Mouse (Mus musculus) heart, adult 8-10 months (tissue): ENCODE data around the gene Nudcd2. TPM values are rescaled to one million over a fixed set of nuclear protein-coding genes. Genes with fewer than 3 reads are reported as not detected.

Source experiments
- DNase-seq: peaks from one replicate; pipeline ENCODE4 v3.0.0; 2022; ENCODE audit warnings: low spot score
- total RNA-seq, 4 experiments: library from RNA; stranded (reverse); gene quantifications; 2 replicates each; pipeline ENCODE4 v1.2.4; 2022

Gene Nudcd2
- total RNA-seq, 4 experiments from 2014 or later, result 13.1 to 19.0 (median 15.7) TPM

- peak; percentile 97 for DNase-seq
Measured at GRCm38 (mm10) chr11:40755109-40755627, 21.7 kb downstream of the Nudcd2 start, which contains the start of gene Ccng1. Gene Ccng1 (minus strand): TSS chr11:40755311.

DNA sequence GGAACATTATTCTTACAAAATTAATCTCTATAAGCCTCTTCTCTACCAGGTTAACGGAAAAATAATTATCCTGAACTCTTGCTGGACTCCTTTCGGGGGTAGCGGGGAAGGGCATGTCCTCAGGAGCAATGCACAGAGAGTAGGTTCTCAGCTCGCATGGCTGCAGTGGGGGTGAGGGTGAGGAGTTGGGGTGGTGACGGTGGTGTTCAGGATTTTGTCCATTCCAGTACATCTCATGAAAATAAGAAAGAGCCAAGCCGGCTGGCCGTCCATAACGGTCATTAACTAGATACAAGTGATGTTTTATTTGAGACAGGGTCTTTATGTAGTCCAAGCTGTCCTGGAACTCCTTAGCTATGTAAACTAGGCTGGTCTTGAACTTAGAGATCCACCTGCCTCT is 22.5 kb downstream of the Nudcd2 start:
- DNase-seq, result no peak

- no peak for DNase-seq
Measured at GRCm38 (mm10) chr11:40759896-40760295, 26.4 kb downstream of the Nudcd2 start.

GRCm38 (mm10) chr11:40763395-40763794 is 29.9 kb downstream of the Nudcd2 start:
- no peak for DNase-seq

DNA sequence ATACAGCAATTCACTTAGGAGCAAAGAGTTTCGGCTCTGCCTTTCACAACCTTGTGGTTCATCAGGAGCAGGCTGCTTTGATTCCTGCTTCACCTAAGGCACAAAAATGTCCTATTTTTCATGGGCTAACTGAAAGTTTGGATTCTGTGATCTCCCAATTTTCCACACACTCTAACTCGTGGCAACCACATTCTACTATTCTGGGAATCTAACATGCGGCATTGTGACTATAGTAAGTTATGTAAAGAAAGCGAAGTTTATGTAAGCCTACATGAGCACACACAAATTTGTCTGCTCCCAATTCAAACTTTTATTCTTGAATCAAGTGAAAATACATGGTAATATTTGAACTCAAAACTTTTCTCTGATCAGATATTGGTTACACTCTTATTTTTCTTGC is 31.2 kb downstream of the Nudcd2 start:
- no peak for DNase-seq

DNA sequence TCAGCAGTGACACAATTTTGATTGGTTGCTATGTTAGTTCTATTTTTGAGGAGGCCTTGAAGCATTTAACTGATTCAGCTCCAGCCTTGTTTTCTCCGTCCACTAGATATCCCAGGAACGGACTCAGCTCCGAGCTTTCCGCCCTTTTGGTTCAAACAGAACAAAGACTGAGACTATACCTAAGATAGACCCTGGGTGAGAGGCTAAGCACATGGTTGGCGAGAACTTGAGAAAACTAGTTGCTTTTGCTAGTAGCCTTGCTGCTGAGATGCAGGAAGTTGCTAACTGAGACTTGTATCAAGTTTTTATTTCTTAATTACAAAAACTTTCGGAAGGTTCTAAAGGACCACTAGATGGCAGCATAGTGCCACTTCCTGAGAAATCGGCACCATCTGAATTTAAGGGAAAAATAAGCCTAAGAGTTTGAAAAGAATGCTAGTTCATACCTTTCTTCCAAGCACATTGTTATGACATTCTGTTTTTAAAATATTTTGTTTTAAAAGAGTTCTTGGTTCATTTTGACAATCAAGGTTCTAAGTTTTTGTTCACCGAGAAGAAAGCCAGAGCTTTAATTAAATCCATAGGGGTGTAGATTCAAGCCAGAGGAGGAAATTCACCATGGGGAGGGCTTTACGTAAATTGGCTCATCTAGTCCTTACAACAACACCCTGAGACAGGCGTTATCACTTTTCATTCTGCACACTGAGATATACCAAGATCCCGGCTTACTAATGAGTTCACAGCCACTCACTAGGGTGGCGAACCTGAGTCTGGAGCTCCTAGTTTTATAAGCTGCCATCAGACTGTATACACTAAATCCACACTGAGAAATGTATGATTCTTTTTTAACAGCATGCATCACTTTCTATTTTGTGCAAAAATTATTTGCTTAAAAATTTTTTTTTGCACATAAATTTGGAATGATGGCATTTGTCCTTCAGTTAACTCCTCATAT is 42.1 kb downstream of the Nudcd2 start:
- DNase-seq, result no peak

GRCm38 (mm10) chr11:40781857-40782256 is 48.4 kb downstream of the Nudcd2 start:
- DNase-seq, result no peak

GRCm38 (mm10) chr11:40783346-40783745 is 49.9 kb downstream of the Nudcd2 start:
- DNase-seq, result no peak

- no peak for DNase-seq
Measured at GRCm38 (mm10) chr11:40784326-40784725, 50.9 kb downstream of the Nudcd2 start.

DNA sequence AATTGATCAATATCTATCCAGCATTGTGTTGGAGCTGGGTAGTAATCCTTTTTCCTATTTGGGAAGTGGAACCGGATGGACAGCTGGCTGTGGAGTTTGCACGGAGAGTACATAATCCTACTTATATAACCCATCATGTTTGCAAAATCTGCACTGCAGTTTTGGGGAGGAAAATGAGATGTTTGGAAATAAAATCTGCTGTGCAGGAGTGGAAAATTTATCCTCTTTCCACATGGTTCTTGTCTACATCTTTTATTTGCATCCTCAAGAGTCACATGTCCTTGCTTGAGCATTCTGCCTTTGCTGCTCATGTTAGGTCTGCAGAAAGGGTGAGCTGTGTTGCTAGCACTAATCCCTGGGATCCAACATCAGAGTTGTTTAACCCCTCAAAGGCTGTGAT is 53.4 kb downstream of the Nudcd2 start:
- DNase-seq, result no peak

Other genes with a start within 250 kb of the Nudcd2 start
- gene Mat2b, start 38.5 kb upstream of the Nudcd2 start, total RNA-seq, result 100 to 1,000 TPM in 2 of 4 experiments, 10 to 100 TPM in 2; 92.5 to 111 (median 98.4) TPM
- gene Hmmr, start 245 bp upstream of the Nudcd2 start, total RNA-seq, result under 1 TPM in 3 of 4 experiments, not detected in 1; 0.09 to 0.25 (median 0.20) TPM
- 100 to 1,000 TPM; 477 to 593 (median 535) TPM for gene Ccng1, start 21.6 kb downstream of the Nudcd2 start, total RNA-seq